Mouse (Mus musculus) ZHBTc4 (cell line): ENCODE measurements at regions not wholly inside any gene's neighbourhood (a gene's known extent, or its start where the extent isn't known, plus 50 kb on each side); places are given as distances from the start of the nearest gene placed in this dataset.

Experiments
- DNase-seq: peaks from one replicate; pipeline ENCODE4 v3.0.0-alpha.2; 2011; ENCODE audit warnings: low read depth, low spot score

DNA sequence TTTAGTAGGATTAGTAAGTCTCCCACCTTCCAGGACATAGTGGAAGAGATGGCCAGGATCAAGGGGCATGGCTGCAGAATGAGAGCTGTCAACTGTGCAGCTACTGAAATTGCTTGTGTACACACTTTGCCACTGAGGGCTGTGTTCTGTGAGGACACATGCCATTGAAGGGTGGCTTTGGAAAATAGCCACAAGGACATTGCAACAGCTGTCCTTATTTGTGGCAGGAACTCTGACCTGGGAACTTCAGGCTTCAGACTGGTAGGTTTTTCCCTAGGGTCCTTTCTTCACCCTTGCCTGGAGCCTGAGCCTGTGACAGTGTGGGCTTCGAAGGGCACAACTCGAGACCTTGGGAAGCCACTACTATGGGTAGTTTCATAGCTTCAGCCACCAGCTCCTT lies 64.2 kb upstream of the Ywhaq start:
- DNase-seq = no peak

DNA sequence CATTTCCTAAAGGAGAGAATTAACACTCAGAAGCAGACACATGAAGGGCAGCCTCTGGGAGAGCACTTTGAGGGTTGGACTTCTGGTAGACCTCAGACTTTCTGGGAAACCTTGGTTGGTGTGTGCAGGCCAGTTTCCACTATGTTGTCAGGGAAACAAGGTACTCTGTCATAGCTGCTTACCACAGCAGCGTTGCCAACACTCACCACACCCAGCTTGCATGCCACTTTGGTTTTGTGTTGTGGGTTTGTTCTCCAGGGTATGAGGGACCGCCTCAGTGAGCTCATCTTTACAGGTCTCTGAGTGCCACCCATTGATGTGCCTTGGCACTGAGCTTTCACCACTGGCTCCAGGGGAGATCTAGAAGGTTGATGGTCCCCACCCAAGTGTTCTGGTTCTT lies 62.8 kb upstream of the Ywhaq start:
- no peak for DNase-seq

DNA sequence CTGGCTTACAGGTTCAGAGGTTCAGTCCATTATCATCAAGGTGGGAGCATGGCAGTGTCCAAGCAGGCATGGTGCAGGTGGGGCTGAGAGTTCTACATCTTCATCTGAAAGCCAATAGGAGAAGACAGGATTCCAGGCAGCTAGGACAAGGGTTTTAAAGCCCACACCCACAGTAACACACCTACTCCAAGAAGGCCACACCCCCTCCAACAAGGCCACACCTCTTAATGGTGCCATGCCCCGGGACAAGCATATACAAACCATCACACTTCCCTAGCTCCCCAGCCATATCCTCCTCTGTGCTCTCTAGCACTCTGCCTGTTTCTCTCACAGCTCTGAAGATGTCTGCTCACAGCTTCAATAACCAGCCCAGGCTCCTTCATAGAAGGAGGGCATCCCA lies 61.8 kb upstream of the Ywhaq start:
- DNase-seq = peak; percentile 62

DNA sequence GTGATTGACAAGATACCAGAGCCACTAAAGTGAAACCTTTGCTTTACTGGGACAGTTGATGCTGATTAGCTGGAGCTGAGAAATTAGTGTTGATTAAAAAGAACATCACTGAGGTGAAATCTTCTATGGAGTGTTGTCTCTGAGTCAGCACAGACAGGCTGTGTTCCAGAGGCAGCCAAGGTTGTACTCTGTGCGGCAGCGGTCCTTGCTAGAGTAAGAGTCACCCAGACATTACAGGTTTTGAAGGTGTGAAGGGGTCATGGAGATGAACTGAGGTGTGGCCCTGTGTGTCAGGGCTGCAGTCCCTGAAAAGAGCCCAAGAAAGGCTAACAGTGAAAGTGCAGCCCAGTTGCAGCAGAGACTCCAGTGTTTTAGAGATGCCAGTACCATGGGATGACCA lies 59.1 kb upstream of the Ywhaq start:
- no peak for DNase-seq

DNA sequence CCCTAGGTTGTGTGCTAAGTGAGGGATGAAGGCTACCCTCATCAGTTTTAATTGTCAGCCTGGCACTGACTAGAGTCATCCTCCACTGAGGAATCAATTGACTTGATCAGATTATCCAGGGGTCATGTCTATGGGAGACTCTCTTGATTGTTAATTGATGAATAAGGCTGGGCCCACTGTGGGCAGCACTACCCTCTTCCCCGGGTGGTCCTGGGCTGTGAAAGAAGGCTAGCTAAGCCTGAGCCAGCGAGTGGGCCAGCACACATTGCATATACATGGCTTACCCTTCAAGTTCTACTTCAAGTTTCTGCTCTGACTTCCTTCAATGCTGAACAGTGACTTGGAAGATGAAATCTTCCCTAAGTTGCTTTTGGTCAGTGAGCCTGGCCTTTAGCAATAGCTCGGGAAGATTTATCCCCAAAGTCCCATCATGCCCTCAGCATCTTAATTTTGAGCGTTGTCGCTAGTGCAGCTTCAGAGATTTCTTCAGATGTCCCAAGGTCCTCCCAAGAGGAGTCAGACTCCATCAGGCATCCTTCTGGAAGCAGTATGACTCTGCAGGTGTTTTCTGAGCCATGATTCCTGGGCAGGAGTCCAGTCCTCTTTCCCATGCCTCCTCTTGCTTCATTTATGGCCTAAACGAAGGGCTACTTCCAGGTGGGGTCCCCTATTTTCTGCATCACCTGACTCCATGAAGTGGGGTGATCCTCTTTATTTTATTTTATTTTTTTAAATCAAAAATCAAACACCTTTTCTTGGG lies 55.7 kb upstream of the Ywhaq start:
- DNase-seq = no peak

DNA sequence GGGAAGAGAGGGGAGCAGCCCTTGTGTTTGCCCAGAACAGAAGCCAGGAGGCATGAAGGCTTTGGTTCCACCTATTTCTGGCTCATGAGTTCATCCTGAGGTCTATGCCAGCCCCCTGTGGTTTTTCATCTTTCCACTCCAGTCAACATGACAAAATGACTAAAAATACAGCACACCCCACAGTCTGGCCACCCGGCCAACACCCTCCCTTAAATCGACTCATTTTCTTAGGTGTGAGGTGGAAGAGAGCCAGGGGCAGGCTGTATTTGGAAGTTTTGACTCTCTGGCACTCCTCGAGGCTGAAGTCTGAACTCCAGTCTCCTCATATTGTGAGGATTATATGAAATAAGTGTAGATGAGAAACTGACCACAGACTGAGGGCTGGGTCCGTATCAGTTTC lies 55.0 kb upstream of the Ywhaq start:
- peak; percentile 54 for DNase-seq

DNA sequence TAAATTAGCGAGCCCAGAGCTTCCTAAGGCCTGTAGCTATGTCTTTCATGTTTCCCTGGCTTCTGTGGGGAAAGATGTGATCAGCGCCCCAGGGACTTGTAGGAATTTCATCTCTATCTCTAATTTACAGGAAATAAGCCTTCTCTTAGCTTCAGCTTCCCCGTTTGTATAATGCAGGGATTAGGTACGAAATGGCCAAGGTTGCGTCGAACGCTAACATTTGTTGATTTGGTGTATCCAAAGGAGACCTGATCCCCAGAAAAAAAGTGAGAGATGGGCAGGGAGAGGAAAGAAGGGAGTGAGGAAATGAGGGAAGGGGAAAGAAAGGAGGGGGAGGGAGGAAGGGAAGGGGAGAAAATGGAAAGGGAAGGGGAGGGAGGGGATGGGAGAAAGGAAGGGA lies 54.5 kb upstream of the Ywhaq start:
- DNase-seq = no peak

DNA sequence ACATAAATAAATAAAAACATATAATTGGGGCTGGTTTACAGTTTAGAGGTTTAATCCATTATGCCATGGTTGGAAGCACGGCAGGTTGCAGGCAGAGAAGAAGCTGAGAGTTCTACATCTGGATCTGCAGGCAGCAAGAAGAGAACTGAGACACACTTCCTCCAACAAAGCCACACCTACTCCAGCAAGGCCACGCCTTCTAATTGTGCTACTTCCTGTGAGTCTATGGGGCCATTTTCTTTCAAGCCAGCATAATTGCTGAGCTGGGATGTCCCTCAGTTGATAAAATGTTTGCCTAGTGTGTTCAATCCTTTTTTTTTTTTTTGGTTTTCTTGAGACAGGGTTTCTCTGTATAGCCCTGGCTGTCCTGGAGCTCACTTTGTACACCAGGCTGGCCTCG lies 52.8 kb upstream of the Ywhaq start:
- peak; percentile 72 for DNase-seq
